Mouse (Mus musculus) adrenal gland, adult (tissue): ENCODE measurements around the gene Tbcel.
A peak's percentile ranks its signal among the peaks of the same experiment; 100 is the strongest.

ENCODE experiments used
- DNase-seq, 2 experiments: peaks; one replicate each; pipeline ENCODE4 v3.0.0; 2022 to 2023; ENCODE audit warnings: low spot score in 1 of 2; ENCODE audit not compliant: inconsistent age in 2 of 2

The Tbcel gene

DNA sequence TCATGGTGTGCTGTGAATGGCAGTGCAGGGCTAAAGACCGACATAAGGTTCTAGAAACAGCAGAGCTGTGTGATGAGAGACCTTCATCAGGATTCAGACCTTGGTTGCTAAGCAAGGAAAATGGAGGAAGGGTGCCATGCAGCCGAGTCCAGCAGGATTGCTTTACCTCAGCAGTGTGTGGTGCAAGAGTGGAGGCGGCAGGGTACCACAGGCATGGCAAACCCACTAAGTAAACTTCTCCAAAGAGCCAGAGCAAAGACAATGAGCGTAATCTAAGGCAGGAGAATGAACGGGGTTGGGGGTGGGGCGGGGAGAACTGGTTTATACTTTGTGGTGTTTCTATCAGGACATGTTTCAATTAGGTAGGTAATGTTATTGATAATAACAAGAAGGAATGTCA lies 58.6 kb downstream of the Tbcel start:
- DNase-seq: no peak

DNA sequence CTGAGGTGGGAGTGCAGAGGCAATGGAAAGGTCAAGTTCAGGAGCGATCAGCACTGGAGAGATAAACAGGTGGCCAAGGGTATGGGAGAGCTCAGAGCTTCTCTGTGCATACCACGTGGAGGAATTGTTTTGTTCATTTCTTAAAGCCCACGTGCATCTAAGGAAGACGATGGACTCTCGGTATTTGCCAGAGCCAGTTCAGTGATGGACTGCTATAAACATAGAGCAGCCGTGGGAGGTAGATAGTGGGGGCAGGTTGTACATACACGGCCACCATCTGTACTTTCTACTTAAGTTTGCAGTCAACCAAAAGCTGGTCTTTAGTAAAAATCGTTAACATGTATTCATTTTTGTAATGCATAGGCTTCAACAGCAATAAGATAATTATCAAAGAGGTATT lies 65.5 kb downstream of the Tbcel start:
- DNase-seq: no peak

GRCm38 (mm10) chr9:42441234-42441633 lies 66.4 kb downstream of the Tbcel start:
- no peak for DNase-seq

DNA sequence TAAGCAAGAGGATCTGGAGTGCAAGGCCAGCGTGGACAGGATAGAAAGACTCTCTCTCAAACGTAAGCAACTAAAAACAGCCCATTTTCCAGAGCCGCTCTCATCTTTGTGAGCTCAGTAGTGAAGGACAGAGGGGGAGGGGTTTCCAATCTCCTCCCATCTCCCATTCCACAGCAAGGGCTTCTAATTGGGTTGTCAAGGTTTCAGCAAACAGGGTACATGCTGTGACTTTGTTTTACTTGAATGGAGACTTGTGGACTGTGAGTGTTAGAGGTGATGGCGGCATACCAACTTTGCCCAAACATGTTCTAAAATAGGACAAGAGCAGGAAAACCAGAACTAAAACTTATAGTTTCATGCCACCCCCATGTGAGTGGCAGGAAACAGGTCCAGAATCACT lies 68.2 kb downstream of the Tbcel start:
- no peak for DNase-seq

DNA sequence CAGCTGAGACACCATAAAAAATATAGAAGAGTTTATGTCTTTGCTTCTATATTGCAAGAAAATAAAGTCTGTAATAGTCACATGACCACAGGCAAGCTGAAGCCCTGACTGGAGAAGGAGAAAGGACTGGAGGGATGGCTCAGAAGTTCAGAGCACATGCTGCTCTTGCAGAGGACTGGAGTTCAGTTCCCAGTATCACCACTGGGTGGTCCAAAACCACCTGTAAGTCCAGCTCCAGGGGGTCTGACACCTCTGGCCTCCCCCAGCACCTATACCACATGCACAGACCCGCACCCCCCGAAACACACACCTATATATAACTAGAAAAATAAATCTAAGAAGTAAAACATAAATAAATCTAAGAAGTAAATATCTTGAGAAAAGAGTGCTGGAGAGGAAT lies 75.5 kb downstream of the Tbcel start:
- no peak for DNase-seq

DNA sequence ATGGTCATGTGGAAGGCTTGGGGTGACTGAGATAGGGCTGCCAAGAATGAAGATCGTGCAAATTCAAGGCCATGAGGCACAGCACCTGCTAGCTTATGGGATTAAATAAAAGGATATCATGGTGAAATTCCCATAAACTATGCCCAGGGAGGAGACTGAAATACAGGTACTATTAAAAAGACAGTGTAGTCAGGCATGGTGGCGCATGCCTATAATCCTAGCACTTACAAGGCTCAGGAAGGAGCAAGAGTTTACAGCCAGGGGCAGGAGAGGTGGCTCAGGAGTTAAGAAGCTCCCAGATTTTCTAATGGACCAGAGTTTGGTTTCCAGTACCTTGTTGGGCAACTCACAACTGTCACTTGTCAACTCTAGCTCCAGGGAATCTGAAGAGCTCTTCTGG lies 76.0 kb downstream of the Tbcel start:
- no peak for DNase-seq

DNA sequence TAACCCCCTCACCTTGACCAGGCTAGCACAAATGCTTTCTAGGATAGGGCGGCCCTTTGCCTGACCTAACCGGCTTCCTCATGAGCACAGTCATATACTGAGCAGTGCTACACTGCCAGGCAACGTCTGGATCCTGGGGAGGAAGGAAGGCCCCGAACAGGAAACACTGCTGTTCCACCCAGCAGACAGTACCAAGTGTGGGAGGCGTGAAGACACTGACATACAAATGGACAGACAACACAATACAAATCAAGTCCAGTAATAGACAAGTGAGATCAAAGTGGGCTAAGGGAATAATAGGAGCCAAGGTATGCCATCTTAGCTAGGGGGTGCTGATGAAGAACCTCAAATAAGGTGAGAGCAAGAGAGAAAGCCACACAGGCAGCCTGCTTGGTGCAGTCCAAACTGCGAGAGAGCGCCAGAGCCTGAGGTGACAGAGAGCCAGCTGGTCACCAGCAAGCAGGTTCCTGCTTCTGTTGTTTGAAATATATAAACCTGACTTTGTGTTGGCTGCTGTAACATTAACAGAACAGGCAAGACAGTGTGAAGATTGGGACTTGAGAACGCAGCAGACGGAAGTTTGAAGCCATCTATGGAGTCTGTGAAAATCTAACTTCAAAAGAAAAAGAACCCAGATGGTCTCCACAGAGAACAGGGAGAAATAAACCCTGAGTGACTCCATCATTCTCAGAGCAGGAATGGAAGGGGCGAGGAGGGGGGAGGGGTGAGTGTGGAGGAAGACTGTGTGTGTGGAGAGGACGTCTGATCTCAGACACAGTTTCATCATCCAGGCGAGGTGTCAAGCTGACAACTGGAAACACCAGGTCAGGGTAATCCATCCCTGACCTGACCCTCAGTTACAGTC lies 79.3 kb downstream of the Tbcel start:
- peak in 1 of 2 experiments; percentile 13 for DNase-seq

- DNase-seq: no peak
These were observed 80.8 kb downstream of the Tbcel start for GRCm38 (mm10) chr9:42426661-42427358.

DNA sequence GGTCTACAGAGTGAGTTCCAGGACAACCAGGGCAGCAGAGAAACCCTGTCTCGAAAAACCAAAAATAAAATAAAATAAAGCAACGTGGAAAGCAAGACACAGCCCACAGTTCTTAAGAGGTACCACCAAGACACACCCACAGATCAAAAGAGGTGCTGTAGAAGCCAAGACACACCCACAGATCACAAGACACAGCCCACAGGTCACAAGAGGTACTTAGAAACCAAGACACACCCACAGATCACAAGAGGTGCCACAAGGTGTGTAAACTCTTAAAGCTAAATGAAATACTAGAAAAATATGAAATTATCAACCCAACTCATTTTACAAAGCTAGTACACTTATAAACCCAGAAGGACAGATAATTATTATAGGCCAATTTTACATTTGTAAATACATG lies 84.0 kb downstream of the Tbcel start:
- no peak for DNase-seq

DNA sequence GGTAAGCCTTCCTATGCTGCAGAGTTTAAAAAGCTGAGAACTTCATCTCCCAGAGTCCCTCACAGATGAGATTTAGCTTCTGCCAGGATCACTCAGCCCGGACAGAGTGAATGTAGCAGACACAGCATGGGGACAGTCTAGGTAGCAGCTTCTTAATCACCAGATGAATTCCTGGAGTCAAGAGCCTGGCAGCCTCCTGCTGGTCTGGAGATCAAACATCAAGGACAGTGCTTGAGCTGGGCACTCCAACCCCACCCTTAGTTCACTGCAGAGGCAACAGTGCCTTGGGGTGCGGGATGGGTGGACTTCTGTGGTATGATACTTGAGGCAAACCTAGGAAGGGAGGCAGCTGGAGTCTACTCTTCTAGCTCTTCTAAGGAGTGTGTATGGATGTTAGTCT lies 87.9 kb downstream of the Tbcel start:
- peak; percentile 15 to 62 for DNase-seq

DNA sequence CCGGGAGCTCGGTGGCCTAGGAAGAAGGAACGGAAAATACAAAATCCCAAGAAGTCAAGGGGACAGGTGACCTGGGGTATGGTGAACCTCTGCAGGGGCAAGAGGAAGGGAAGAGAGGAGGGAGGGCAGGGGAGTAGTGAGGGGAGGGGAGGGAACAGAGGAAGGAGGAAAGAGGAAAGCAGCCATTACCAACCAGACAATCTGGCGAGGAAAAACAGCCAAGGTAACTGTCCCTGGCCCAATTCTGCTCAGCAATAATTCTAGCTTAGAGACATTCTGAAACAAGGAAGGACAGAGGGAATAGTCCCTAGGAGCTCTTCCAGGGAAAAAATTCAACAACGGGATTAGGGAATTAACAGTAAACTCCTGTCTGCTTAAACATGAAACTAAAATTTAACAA lies 88.8 kb downstream of the Tbcel start:
- DNase-seq: no peak

DNA sequence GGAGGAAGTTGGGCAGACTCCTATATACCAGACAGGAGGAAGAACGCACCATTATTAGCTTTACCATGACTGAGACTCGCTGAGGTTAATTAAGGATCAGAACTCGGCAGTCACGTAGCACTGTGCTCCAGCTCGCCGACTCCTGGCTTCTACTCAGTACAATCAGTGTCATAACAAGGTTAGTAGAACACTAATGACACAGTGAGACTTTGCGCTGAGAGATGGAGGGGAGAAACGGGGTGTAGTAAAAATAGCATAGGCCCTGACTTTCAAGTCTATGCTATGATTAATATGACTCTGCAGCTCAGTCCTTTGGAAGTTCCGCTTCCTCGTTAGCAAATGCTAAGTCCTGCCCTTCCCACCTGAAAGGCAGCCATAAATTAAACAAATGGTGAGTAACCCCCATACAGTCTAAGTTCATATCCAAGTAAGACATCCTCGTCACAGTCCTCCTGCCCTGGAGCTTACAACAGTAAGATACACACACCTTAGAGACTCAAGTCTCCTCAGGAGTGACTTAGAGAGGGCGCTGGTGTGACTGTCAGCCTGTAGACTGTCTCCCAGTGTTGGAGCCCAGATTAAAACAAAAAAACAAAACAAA lies 90.2 kb downstream of the Tbcel start:
- DNase-seq: peak; percentile 38 to 80

- no peak for DNase-seq
These were observed 92.4 kb downstream of the Tbcel start for GRCm38 (mm10) chr9:42415184-42415583.

DNA sequence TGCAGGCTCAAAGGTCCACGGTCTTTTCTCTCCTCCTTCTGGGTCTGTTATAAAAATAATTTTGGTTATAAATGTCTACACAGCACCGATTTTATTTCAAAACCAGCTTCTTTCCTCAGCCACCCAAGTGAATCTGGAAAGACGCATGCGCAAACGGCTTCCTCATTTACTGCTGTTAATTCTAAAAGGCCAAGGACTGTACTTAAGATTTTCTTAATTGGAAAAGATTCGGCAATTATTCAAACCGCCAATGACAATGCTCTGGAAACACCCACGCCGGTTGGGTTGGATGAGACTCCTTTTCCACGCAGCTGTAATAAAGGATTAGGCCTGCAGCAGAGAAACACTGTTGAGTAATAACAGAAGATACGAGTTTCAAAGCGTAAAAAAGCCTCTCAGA lies 94.3 kb downstream of the Tbcel start:
- DNase-seq: no peak

DNA sequence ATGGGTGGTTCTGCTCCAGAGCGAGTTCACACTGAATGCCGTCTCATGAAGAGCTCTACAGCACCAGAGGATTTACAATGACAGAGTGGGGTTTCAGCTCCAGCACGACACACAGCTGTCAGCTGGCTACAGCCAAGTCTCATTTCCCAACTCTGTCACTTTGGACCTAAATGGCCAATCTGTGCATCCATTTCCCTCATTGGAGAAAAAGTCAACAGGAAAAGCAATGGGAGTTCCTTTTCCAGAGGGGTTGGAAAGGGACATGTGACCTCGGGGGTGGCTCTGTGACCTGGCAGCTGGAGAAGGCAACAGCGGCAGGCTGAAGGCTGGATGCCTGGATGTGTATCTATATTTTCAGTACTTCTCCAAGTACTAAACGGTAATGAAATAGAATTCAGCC lies 96.3 kb downstream of the Tbcel start:
- no peak for DNase-seq

- DNase-seq: no peak
These were observed 101.9 kb downstream of the Tbcel start for GRCm38 (mm10) chr9:42405736-42406135.

DNA sequence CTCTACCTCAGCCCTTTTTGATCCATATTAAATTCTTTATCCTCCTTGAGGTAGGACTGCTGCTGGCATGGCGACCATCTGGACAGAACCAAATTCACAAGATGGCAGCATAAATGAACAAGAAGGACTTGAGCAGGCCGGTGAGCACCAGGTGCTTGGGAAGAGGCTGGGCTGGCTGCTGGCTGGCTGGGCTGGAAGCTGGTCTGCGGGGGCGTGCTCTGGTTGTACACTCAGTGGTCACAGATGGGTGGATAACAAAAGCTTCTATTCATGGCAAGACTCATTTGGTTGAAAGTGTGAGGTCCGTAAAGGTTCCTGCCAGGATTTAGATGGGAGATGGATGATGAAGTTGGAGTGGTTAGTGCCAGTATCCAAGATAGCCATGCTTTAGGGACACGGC lies 106.1 kb downstream of the Tbcel start:
- no peak for DNase-seq

DNA sequence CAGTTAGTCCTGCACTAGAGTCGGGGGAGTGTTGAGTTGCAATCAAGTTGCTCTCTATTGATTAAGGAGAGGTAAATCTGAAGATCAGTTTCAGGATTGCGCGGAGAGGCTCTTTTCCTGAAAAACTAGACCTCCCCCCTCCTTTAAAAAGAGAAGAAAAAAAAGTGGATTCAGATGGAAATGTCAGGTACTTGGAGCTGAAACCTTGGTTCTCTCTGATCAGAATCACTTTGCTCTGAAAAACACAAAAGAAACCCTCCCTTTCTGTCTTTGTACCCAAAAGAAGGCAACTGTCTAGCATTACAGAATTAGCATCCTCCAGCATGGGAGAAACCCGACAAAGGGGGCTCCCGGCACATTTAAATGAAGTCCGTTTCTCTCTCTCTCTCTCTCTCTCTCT lies 107.8 kb downstream of the Tbcel start, which contains the start of gene Tecta:
TSS of gene Tecta (minus strand) at position 101 of the 400 bp plus-strand sequence.
- DNase-seq: no peak

- DNase-seq: no peak
These were observed 111.5 kb downstream of the Tbcel start for GRCm38 (mm10) chr9:42396141-42396540.

- no peak for DNase-seq
These were observed 112.7 kb downstream of the Tbcel start for GRCm38 (mm10) chr9:42394903-42395302.

DNA sequence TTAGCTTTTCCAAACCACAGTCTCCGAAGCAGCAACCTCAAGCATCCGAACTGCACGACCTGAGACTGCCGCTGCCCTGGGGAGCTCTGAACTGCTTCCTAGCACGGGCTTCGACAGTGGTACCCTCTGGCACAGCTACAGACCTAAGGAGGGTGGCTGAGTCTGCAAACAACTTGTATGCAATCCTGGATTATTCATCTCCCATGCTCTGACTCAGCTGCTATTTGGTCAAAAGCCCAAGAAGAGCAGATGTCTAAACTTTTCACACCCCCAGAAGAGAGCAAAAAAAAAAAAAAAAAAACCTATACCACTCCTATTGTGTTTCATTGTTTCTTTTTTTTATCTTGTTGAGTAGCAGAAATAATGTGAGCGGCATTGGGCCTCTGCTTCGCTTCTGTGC lies 113.3 kb downstream of the Tbcel start:
- DNase-seq: no peak

GRCm38 (mm10) chr9:42392927-42393326 lies 114.7 kb downstream of the Tbcel start:
- DNase-seq: no peak
